Mouse (Mus musculus) kidney, adult 11 months (tissue): ENCODE data around the gene Ispd.

Source experiments
- DNase-seq: peaks from one replicate; pipeline ENCODE4 v3.0.0; 2022

Ispd gene

GRCm38 (mm10) chr12:36570414-36571095, 189.3 kb downstream of the Ispd start:
- DNase-seq = no peak

- no peak for DNase-seq
Observed at GRCm38 (mm10) chr12:36584828-36585227, 203.6 kb downstream of the Ispd start.

GRCm38 (mm10) chr12:36597539-36598250, 216.4 kb downstream of the Ispd start:
- DNase-seq = peak; percentile 2

- DNase-seq = peak; percentile 5
Observed at GRCm38 (mm10) chr12:36621960-36622736, 240.9 kb downstream of the Ispd start.

GRCm38 (mm10) chr12:36627204-36627603, 246.0 kb downstream of the Ispd start:
- no peak for DNase-seq

- no peak for DNase-seq
Observed at GRCm38 (mm10) chr12:36632427-36632826, 251.2 kb downstream of the Ispd start.

GRCm38 (mm10) chr12:36647514-36647913, 266.3 kb downstream of the Ispd start:
- DNase-seq = no peak

- DNase-seq = no peak
Observed at GRCm38 (mm10) chr12:36662496-36662895, 281.2 kb downstream of the Ispd start.

- no peak for DNase-seq
Observed at GRCm38 (mm10) chr12:36664783-36665182, 283.5 kb downstream of the Ispd start.

- no peak for DNase-seq
Observed at GRCm38 (mm10) chr12:36666771-36667170, 285.5 kb downstream of the Ispd start.

GRCm38 (mm10) chr12:36670164-36670908, 289.1 kb downstream of the Ispd start:
- no peak for DNase-seq

- no peak for DNase-seq
Observed at GRCm38 (mm10) chr12:36670915-36671579, 289.8 kb downstream of the Ispd start.

GRCm38 (mm10) chr12:36674481-36674880, 293.2 kb downstream of the Ispd start:
- no peak for DNase-seq

GRCm38 (mm10) chr12:36678220-36678619, 297.0 kb downstream of the Ispd start:
- no peak for DNase-seq

GRCm38 (mm10) chr12:36680883-36681505, 299.7 kb downstream of the Ispd start:
- DNase-seq = no peak

GRCm38 (mm10) chr12:36681779-36682178, 300.5 kb downstream of the Ispd start:
- no peak for DNase-seq

- no peak for DNase-seq
Observed at GRCm38 (mm10) chr12:36694072-36694471, 312.8 kb downstream of the Ispd start.

GRCm38 (mm10) chr12:36704380-36704779, 323.1 kb downstream of the Ispd start:
- DNase-seq = no peak

- DNase-seq = no peak
Observed at GRCm38 (mm10) chr12:36708810-36709209, 327.6 kb downstream of the Ispd start.

- DNase-seq = no peak
Observed at GRCm38 (mm10) chr12:36713866-36714662, 332.8 kb downstream of the Ispd start.

GRCm38 (mm10) chr12:36717526-36717925, 336.3 kb downstream of the Ispd start:
- DNase-seq = no peak
